Mouse (Mus musculus) midbrain, embryonic 15.5 days (tissue): ENCODE results near the gene Krt81. TPM values are rescaled to one million over a fixed set of nuclear protein-coding genes. Genes with fewer than 3 reads are reported as not detected.

Source experiments
- ATAC-seq: fragments of 200-750 bp; cut with Nextera tagmentation; replicated peaks from 2 replicates; pipeline ENCODE4 v1.8.0; 2017; ENCODE audit warnings: moderate TSS enrichment
- H3K27ac ChIP-seq: fragments of 300-500 bp; sonication (generic); 2 replicates; pipeline ENCODE4 v1.5.1; 2015; ENCODE audit warnings: mild to moderate bottlenecking, inconsistent platforms
- H3K27me3 ChIP-seq: fragments of 300-500 bp; sonication (generic); replicated peaks from 2 replicates; pipeline ENCODE4 v1.6.1; 2015; ENCODE audit warnings: inconsistent platforms
- H3K36me3 ChIP-seq: fragments of 300-500 bp; sonication (generic); replicated peaks from 2 replicates; pipeline ENCODE4 v1.6.1; 2015; ENCODE audit warnings: inconsistent platforms
- H3K4me1 ChIP-seq: fragments of 300-500 bp; sonication (generic); 2 replicates; pipeline ENCODE4 v1.6.1; 2015; ENCODE audit warnings: inconsistent platforms
- H3K4me2 ChIP-seq: fragments of 300-500 bp; sonication (generic); 2 replicates; pipeline ENCODE4 v1.6.1; 2015; ENCODE audit warnings: inconsistent platforms, mild to moderate bottlenecking, moderate library complexity
- H3K4me3 ChIP-seq: fragments of 300-500 bp; sonication (generic); 2 replicates; pipeline ENCODE4 v1.5.1; 2015; ENCODE audit warnings: mild to moderate bottlenecking, inconsistent platforms
- H3K9ac ChIP-seq: fragments of 300-500 bp; sonication (generic); 2 replicates; pipeline ENCODE4 v1.6.1; 2015; ENCODE audit warnings: mild to moderate bottlenecking, inconsistent platforms
- H3K9me3 ChIP-seq: fragments of 300-500 bp; sonication (generic); 2 replicates; pipeline ENCODE4 v1.6.1; 2016; ENCODE audit warnings: inconsistent platforms
- WGBS: fragments of 180-500 bp; shearing (Covaris S2); methylation state at CpG from one replicate; pipeline ENCODE4 v1.1.7; 2015; ENCODE audit warnings: mixed read lengths; 5-methylcytosine and 5-hydroxymethylcytosine counted together
- polyA plus RNA-seq: library from polyadenylated mRNA; unstranded; fragments of >200 nt; fragmentation: Nextera tagmentation; extraction: Ambion mirVana; gene quantifications from 2 replicates; pipeline ENCODE4 v1.2.1, GENCODE M21; 2015

The Krt81 gene
- polyA plus RNA-seq, 1 experiment from 2014 or later: 0.12 TPM

GRCm38 (mm10) chr15:101482056-101482455 lies 18.5 kb upstream of the Krt81 start:
- ATAC-seq: no peak
- peaks cover 9% of the 10 kb centered on the region for H3K4me1 ChIP-seq
- 45% methylated on average over 4 of the region's 4 CpGs for WGBS

GRCm38 (mm10) chr15:101479666-101480060 lies 16.1 kb upstream of the Krt81 start:
- no peaks in the 10 kb centered on the region for H3K27me3 ChIP-seq
- H3K9me3 ChIP-seq: no peaks in the 10 kb centered on the region
- peaks cover 9% of the 10 kb centered on the region for H3K4me1 ChIP-seq
- H3K4me3 ChIP-seq: peak overlapping the region; percentile 28
- 28% methylated on average over 11 of the region's 11 CpGs for WGBS
- H3K4me2 ChIP-seq: peak overlapping the region; percentile 67
- H3K9ac ChIP-seq: no peak overlapping the region
- ATAC-seq: peak; percentile 56; the same call in 1 of the 2 replicates
- no peaks in the 10 kb centered on the region for H3K36me3 ChIP-seq
- H3K27ac ChIP-seq: 0 out of 2 replicates have a peak overlapping the region, but pooled peaks have one; percentile 3

More at GRCm38 (mm10) chr15:101482056-101482455, 18.5 kb upstream of the Krt81 start:
- Histone ChIP-seq H3K27ac (no peak overlapping the region), H3K4me3 (no peak overlapping the region), H3K4me2 (no peak overlapping the region), H3K9ac (no peak overlapping the region), H3K9me3 (no peaks in the 10 kb centered on the region), H3K36me3 (no peaks in the 10 kb centered on the region), H3K27me3 (no peaks in the 10 kb centered on the region)

- Histone ChIP-seq H3K4me3 (peak overlapping the region; percentile 28), H3K4me1 (peaks cover 9% of the 10 kb centered on the region), H3K9ac (peak overlapping the region; percentile 15; the same call in 1 of the 2 replicates), H3K27ac (0 out of 2 replicates have a peak overlapping the region, but pooled peaks have one; percentile 3), H3K27me3 (no peaks in the 10 kb centered on the region), H3K9me3 (no peaks in the 10 kb centered on the region), H3K36me3 (no peaks in the 10 kb centered on the region), H3K4me2 (peak overlapping the region; percentile 67)
- ATAC-seq: no peak
- WGBS: 11% methylated on average over 31 of the region's 31 CpGs
These were observed 15.6 kb upstream of the Krt81 start for GRCm38 (mm10) chr15:101479007-101479665.

GRCm38 (mm10) chr15:101472952-101473528 lies 9.5 kb upstream of the Krt81 start, which contains the start of gene Krt86:
Krt86 (plus strand) TSS chr15:101473478.
- Histone ChIP-seq H3K9ac (no peak within 1 kb of the TSS), H3K27ac (no peak within 1 kb of the TSS), H3K4me1 (no peaks in the 10 kb centered on the region), H3K9me3 (no peaks in the 10 kb centered on the region), H3K36me3 (no peaks in the 10 kb centered on the region), H3K4me2 (no peak within 1 kb of the TSS), H3K4me3 (no peak within 1 kb of the TSS), H3K27me3 (no peaks in the 10 kb centered on the region)
- no peak for ATAC-seq
- WGBS: 42% methylated on average over 10 of the region's 10 CpGs

GRCm38 (mm10) chr15:101469093-101469492 lies 5.5 kb upstream of the Krt81 start:
- no peak for ATAC-seq
- H3K36me3 ChIP-seq: no peaks in the 10 kb centered on the region
- 92% methylated on average over 4 of the region's 4 CpGs for WGBS

GRCm38 (mm10) chr15:101459283-101459682 lies 4.3 kb downstream of the Krt81 start:
- 87% methylated on average over 14 of the region's 14 CpGs for WGBS
- Histone ChIP-seq H3K27ac (no peak overlapping the region), H3K9me3 (no peaks in the 10 kb centered on the region), H3K36me3 (no peaks in the 10 kb centered on the region), H3K27me3 (no peaks in the 10 kb centered on the region), H3K4me1 (peaks cover 5% of the 10 kb centered on the region), H3K4me2 (no peak overlapping the region), H3K9ac (no peak overlapping the region), H3K4me3 (no peak overlapping the region)
- ATAC-seq: no peak

More at GRCm38 (mm10) chr15:101469093-101469492, 5.5 kb upstream of the Krt81 start:
- H3K4me3 ChIP-seq: no peak overlapping the region
- no peaks in the 10 kb centered on the region for H3K4me1 ChIP-seq
- no peak overlapping the region for H3K4me2 ChIP-seq
- no peak overlapping the region for H3K9ac ChIP-seq
- H3K9me3 ChIP-seq: no peaks in the 10 kb centered on the region
- no peaks in the 10 kb centered on the region for H3K27me3 ChIP-seq
- no peak overlapping the region for H3K27ac ChIP-seq

GRCm38 (mm10) chr15:101458361-101458930 lies 5.1 kb downstream of the Krt81 start:
- Histone ChIP-seq H3K4me3 (no peak overlapping the region), H3K4me1 (peaks cover 5% of the 10 kb centered on the region), H3K9me3 (no peaks in the 10 kb centered on the region), H3K36me3 (no peaks in the 10 kb centered on the region), H3K9ac (no peak overlapping the region), H3K27me3 (no peaks in the 10 kb centered on the region), H3K4me2 (no peak overlapping the region), H3K27ac (0 out of 2 replicates have a peak overlapping the region, but pooled peaks have one; percentile 34)
- 35% methylated on average over 16 of the region's 16 CpGs for WGBS
- no peak for ATAC-seq

GRCm38 (mm10) chr15:101455891-101456290 lies 7.7 kb downstream of the Krt81 start:
- H3K4me3 ChIP-seq: no peak overlapping the region
- H3K36me3 ChIP-seq: no peaks in the 10 kb centered on the region
- H3K27ac ChIP-seq: no peak overlapping the region
- H3K27me3 ChIP-seq: no peaks in the 10 kb centered on the region
- H3K9ac ChIP-seq: no peak overlapping the region
- no peak for ATAC-seq
- no peak overlapping the region for H3K4me2 ChIP-seq
- 90% methylated on average over 6 of the region's 6 CpGs for whole genome bisulfite sequencing
- H3K4me1 ChIP-seq: peaks cover 5% of the 10 kb centered on the region
- H3K9me3 ChIP-seq: no peaks in the 10 kb centered on the region

GRCm38 (mm10) chr15:101455292-101455691 lies 8.3 kb downstream of the Krt81 start:
- H3K36me3 ChIP-seq: no peaks in the 10 kb centered on the region
- no peak overlapping the region for H3K4me3 ChIP-seq
- no peaks in the 10 kb centered on the region for H3K27me3 ChIP-seq
- H3K4me2 ChIP-seq: no peak overlapping the region
- WGBS: 93% methylated on average over 2 of the region's 2 CpGs
- peaks cover 5% of the 10 kb centered on the region for H3K4me1 ChIP-seq
- H3K27ac ChIP-seq: no peak overlapping the region
- no peak overlapping the region for H3K9ac ChIP-seq
- no peak for ATAC-seq
- no peaks in the 10 kb centered on the region for H3K9me3 ChIP-seq

- peaks cover 5% of the 10 kb centered on the region for H3K4me1 ChIP-seq
- no peak overlapping the region for H3K9ac ChIP-seq
- H3K36me3 ChIP-seq: no peaks in the 10 kb centered on the region
- no peak for ATAC-seq
- H3K4me2 ChIP-seq: no peak overlapping the region
- no peak overlapping the region for H3K27ac ChIP-seq
- WGBS: 91% methylated on average over 8 of the region's 8 CpGs
- no peak overlapping the region for H3K4me3 ChIP-seq
- H3K27me3 ChIP-seq: no peaks in the 10 kb centered on the region
- H3K9me3 ChIP-seq: no peaks in the 10 kb centered on the region
These were observed 8.8 kb downstream of the Krt81 start for GRCm38 (mm10) chr15:101454774-101455173.

GRCm38 (mm10) chr15:101453093-101453736 lies 10.3 kb downstream of the Krt81 start:
- WGBS: 7% methylated on average over 13 of the region's 13 CpGs
- Histone ChIP-seq H3K4me3 (no peak overlapping the region), H3K36me3 (no peaks in the 10 kb centered on the region), H3K4me2 (peak overlapping the region; percentile 9; the same call in 1 of the 2 replicates), H3K27ac (no peak overlapping the region), H3K27me3 (no peaks in the 10 kb centered on the region), H3K9ac (no peak overlapping the region), H3K9me3 (no peaks in the 10 kb centered on the region), H3K4me1 (peaks cover 2% of the 10 kb centered on the region)
- ATAC-seq: no peak

- 84% methylated on average over 2 of the region's 2 CpGs for WGBS
These were observed 16.1 kb downstream of the Krt81 start, which contains the start of gene Krt88 for GRCm38 (mm10) chr15:101447444-101447843. Krt88 (plus strand) TSS chr15:101447744.

More at GRCm38 (mm10) chr15:101447444-101447843, 16.1 kb downstream of the Krt81 start, which contains the start of gene Krt88:
- H3K9me3 ChIP-seq: no peaks in the 10 kb centered on the region
- ATAC-seq: no peak
- H3K4me3 ChIP-seq: no peak within 1 kb of the TSS
- no peaks in the 10 kb centered on the region for H3K4me1 ChIP-seq
- H3K27ac ChIP-seq: no peak within 1 kb of the TSS
- no peaks in the 10 kb centered on the region for H3K36me3 ChIP-seq
- H3K27me3 ChIP-seq: no peaks in the 10 kb centered on the region
- no peak within 1 kb of the TSS for H3K4me2 ChIP-seq
- no peak within 1 kb of the TSS for H3K9ac ChIP-seq
